Mouse (Mus musculus) thymus, adult 2 months (tissue): ENCODE measurements around the gene Ptpn21.

Source experiments
- CTCF ChIP-seq: fragments of 200-500 bp; IDR thresholded peaks from 2 replicates; pipeline ENCODE4 v1.5.1; 2012; ENCODE audit warnings: mild to moderate bottlenecking, control low read depth, low read length, moderate library complexity, borderline replicate concordance; ENCODE audit not compliant: control insufficient read depth, poor library complexity, insufficient read depth; ENCODE audit errors: extremely low read depth
- POLR2A ChIP-seq: fragments of 200-500 bp; IDR thresholded peaks from 2 replicates; pipeline ENCODE4 v1.6.1; 2012; ENCODE audit warnings: mild to moderate bottlenecking, low read length, control low read depth, moderate library complexity; ENCODE audit not compliant: control insufficient read depth, poor library complexity, insufficient read depth; ENCODE audit errors: extremely low read depth

GRCm38 (mm10) chr12:98734246-98734879, 2.8 kb downstream of the Ptpn21 start:
- TF ChIP-seq POLR2A (no peak), CTCF (no peak)
